Mouse (Mus musculus) heart, postnatal 25 days (tissue): ENCODE results near the gene 2210016L21Rik. TPM values are rescaled to one million over a fixed set of nuclear protein-coding genes. Genes with fewer than 3 reads are reported as not detected.

ENCODE experiments used
- DNase-seq: peaks from one replicate; pipeline ENCODE4 v3.0.0; 2022; ENCODE audit warnings: low spot score
- intact Hi-C: fragments of 180-260 bp; cut with DNase I; formaldehyde crosslinking; loops from one replicate; pipeline ENCODE4 v1.15.1; 2025
- total RNA-seq, 2 experiments: library from RNA; stranded (reverse); gene quantifications; 2 replicates each; pipeline ENCODE4 v1.2.3; 2021

2210016L21Rik gene
- total RNA-seq, 2 experiments from 2014 or later, result 25.1 to 29.4 TPM

DNA sequence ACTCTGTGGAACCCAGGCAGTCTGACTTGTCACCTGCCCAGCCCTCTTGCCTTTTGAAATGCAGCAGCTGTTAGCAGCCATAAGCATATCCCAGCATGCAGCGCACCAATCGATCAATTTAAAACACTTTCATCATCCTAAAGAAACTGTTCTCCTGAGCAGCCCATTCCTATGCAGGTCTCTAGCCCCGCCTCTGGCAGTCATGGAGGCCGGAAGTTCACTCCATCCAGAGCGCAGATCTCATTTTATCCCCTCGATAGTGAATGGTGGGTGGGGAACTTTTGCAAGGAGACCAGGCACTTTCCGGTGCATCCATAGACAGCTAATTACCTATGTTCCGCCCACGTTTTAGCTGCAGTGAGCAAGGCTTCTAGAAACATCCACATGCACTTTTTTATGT, 30.2 kb downstream of the 2210016L21Rik start:
- intact Hi-C loops, result no loop called here

DNA sequence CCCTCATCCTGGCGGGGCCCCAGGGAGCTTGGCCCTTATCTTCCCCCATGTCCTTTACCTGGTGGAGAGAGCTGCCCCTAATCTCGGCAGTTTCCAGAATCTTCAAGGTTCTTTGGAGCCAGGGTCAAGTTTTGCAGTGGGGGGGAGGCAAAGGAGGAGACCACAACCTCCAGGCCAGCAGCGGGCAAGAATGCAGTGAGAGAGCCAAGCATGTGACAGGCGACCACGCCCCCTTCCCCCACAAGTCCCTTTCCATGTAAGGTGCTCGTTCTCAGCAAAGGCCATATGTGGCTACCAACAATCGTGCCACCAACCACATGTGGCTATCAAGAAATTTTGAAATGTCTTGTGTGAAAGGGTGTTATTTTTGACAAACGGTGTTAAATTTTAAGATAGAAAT, 31.2 kb downstream of the 2210016L21Rik start:
- no peak for DNase-seq
- intact Hi-C loops, result no loop called here

More for the DNA sequence above, 30.2 kb downstream of the 2210016L21Rik start:
- no peak for DNase-seq

DNA sequence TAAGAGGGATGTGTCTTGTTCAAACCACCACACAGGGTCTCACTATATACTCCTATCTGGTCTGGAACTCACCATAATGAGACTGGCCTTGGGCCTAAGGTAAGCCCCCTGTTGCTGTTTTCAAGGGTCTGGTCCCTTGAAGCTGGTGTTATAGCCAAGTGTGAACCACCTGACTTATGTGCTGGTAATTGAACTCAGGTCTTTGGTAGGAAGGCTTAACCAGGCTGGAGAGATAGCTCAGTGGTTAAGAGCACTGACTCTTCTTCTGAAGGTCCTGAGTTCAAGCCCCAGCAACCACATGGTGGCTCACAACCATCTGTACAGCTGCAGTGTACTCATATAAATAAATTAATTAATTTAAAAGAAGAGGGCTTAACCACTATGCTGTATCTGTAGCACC, 35.0 kb downstream of the 2210016L21Rik start:
- intact Hi-C loops, result loop anchor here (5.0 kb wide), 1 partner anchor 210 kb away; no protein-coding TSS in a partner anchor
- DNase-seq, result no peak

DNA sequence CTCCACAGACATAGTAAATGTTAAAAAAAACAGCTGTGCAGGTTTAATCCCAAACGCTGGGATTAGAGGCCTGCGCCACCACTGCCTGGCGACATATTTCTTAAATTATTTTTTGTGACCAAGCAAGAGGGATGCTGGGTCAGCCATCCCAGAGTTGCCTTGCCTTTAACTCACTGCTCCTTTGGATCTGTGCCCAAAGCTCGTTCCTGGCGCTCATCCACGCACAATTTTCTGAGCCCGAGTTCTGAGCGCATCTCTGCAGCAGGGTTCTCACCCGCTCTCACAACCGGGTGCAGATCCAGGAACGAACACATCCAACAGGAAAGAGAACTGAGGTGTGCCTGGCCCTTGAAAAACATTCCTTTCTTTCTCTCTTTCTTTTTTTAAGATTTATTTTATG, 36.5 kb downstream of the 2210016L21Rik start:
- intact Hi-C loops, result loop anchor here (2.0 to 5.0 kb wide), 2 partner anchors 209 to 258 kb away; no protein-coding TSS in a partner anchor
- DNase-seq, result no peak

DNA sequence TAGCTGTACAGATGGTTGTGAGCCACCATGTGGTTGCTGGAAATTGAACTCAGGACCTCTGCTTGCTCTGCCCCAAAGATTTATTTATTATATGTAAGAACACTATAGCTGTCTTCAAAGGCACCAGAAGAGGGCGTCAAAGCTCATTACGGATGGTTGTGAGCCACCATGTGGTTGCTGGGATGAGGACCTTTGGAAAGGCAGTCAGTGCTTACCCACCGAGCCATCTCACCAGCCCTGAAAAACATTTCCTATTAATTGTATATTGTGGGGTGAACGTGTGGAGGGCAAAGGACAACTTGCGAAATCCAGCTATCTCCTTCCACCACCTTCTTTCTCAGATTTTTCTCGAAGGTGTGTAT, 36.9 kb downstream of the 2210016L21Rik start:
- intact Hi-C loops, result loop anchor here (1.0 to 5.0 kb wide), 4 partner anchors 97 to 258 kb away; no protein-coding TSS in a partner anchor
- no peak for DNase-seq

DNA sequence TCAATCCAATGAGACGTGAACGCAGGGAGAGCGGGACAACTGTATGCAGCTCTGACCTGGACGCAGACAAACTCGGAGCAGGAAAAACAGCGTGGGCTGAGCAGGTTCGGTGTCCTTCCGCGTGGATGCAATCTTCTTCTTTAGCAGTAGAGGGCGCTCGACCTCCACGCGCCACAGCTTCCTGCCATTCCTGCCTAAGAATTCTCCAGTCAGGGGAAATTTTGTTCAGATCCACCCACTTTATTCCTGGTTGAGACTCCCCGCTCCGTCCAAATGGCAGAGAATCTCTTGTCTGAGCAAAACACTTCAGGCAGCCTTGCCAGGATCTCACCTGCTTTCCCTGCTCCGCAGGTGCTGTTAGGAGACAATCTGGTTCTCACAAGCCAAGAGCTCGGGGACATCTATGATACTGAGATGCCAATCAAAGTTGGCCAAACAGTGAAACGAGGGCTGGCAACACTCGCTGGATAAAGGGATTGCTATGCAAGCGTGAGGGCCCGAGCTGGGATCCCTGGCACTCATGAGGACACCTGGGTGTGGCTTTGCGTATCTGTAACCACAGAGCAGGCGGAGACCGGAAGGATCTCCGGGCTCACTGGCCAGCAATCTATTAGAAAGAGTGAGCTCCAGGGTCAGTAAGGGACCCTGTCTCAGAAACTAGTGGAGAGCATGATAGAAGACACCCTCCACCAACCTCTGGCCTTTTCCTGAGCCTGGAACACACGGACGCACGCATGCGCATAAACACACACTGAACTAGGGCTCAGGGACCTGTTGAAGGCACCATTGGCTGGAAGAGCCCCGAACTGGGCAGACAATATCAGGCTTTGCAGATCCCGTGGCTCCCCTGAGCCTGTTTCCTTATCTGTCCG, 37.5 kb downstream of the 2210016L21Rik start:
- peak; percentile 51 for DNase-seq
- intact Hi-C loops, result loop anchor here (1.0 to 5.0 kb wide), 5 partner anchors 29 to 257 kb away; no protein-coding TSS in a partner anchor

DNA sequence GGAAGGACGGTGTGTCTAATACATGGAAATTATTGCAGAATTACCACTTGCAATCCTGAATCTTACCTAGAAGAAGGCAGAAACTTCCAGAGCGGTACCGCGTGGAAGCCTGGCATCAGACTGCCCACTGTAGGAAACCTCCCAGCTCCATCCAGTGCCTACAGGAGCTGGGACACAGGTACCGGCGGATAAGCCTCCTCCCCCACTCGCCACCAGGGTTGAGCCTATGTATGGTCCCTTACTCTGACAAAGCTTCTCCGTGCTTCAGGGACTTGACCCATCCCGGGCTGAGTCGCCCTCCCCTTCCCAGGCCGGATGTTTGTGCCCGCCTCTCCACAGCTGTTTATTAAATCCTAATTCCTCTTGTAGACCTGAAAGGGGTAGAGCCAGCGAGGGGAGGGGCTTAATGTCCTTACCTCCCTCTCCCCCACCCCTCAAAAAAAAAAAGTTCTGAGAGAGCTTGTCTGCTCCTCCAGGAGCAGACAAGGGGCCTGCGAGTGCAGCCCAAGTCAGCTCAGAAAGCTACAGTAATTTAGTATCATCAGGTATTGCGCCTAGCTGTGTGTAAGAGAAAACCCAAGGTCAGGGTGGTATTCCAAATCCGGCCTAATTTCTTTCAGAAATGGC, 38.3 kb downstream of the 2210016L21Rik start:
- DNase-seq, result no peak
- intact Hi-C loops, result loop anchor here (2.0 kb wide), 1 partner anchor 29 kb away; no protein-coding TSS in a partner anchor

DNA sequence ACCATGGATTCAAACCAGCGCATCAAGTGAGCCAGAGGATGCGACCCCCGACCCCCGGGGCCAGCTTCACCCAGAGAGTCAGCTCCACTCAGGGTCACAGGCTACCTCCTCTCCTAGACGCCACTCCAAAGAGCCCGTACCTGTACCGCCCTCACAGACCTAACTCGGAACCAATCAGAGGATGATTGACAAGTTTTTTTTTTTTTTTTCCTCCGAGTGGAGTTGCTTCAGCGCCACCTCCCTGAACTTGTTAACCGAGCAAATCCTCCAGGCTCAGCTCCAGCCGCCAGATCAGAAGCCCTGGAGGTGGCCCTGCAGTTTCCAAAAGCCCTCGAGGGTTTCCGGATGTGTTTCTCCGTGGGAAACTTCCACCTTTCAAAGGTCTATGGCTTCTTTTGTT, 40.0 kb downstream of the 2210016L21Rik start:
- DNase-seq, result no peak
- intact Hi-C loops, result no loop called here

DNA sequence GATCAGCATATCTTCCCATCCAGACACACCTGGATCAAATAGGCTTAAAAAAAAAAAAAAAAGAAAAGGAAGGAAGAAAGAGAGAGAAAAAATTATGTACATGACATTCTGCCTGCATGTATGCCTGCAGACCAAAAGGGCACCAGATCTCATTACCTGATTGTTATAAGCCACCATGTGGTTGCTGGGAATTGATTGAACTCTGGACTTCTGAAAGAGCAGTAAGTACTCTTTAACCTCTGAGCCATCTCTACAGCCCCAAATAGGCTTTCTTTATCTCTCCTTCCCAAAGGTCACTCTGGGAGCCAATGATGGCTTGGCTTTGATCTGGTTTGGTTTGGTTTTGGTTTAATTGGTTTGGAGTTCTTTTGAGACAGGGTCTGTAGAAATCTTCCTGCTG, 43.1 kb downstream of the 2210016L21Rik start:
- DNase-seq, result no peak
- intact Hi-C loops, result no loop called here

DNA sequence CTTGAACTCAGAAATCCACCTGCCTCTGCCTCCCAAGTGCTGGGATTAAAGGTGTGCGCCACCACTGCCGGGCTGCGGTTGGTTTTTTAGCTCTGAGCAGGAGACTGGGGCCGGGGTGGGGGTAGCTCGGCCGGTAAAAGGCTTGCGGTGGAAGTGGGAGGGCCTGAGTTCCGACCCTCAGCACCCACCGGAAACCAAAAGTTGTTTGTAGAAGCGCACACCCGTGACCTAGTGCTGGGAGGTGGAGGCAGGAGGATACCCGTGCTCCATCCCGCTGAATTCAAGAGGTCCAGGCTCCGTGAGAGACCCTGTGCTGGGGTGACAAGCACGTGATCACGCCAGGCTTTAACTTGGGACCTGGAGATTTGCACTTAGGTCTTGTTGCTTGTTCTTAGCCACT, 54.5 kb downstream of the 2210016L21Rik start:
- intact Hi-C loops, result no loop called here
- no peak for DNase-seq

DNA sequence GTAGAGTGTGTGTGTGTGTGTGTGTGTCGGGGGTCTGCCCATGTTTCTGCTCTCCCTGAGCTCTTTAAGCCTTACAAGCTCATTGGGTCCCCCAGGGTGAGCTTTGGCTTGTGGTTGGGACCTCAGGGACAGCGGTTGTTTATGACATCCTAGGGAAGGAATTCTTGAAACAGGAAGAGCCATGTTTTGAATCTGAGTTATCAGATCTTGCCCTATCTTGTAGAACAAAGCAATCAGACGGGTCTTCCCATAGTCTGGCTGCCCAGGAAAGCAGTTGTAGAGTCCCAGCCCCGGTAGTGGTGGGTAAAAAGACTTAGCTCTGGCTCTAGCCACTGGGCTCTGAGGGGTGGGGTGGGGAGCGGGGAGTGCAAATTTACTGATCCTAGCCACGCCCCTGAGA, 55.4 kb downstream of the 2210016L21Rik start:
- intact Hi-C loops, result no loop called here
- DNase-seq, result no peak

Other genes with a start within 250 kb of the 2210016L21Rik start
- 1 to 10 TPM; 3.5 to 3.6 TPM for gene Tchp, start 234.4 kb upstream of the 2210016L21Rik start, total RNA-seq
- gene Ankrd13a, start 167.5 kb upstream of the 2210016L21Rik start, total RNA-seq, result 10 to 100 TPM; 31.3 to 35.2 TPM
- gene Git2, start 166.6 kb upstream of the 2210016L21Rik start, total RNA-seq, result 10 to 100 TPM; 29.1 to 37.9 TPM
- 1 to 10 TPM; 5.1 to 5.7 TPM for gene 1500011B03Rik, start 118.7 kb upstream of the 2210016L21Rik start, total RNA-seq
- not detected for gene 4930519G04Rik, start 88.5 kb upstream of the 2210016L21Rik start, total RNA-seq
- gene Gm9936, start 83.5 kb upstream of the 2210016L21Rik start, total RNA-seq, result not detected
- 1 to 10 TPM; 4.0 to 8.1 TPM for gene Oasl2, start 45.2 kb upstream of the 2210016L21Rik start, total RNA-seq
- gene Oasl1, start 18.9 kb upstream of the 2210016L21Rik start, total RNA-seq, result under 1 TPM; 0.78 TPM
- gene Hnf1a, start 28.9 kb downstream of the 2210016L21Rik start, total RNA-seq, result not detected
- gene Sppl3, start 69.0 kb downstream of the 2210016L21Rik start, total RNA-seq, result 10 to 100 TPM; 34.8 to 35.5 TPM
- gene Gm10401, start 156.1 kb downstream of the 2210016L21Rik start, total RNA-seq, result not detected
- 100 to 1,000 TPM; 189 to 199 TPM for gene Acads, start 177.2 kb downstream of the 2210016L21Rik start, total RNA-seq
- 10 to 100 TPM; 18.9 to 21.9 TPM for gene Unc119b, start 192.8 kb downstream of the 2210016L21Rik start, total RNA-seq
- gene Mlec, start 216.0 kb downstream of the 2210016L21Rik start, total RNA-seq, result 10 to 100 TPM; 74.6 to 75.8 TPM